Mouse (Mus musculus): ENCODE measurements around the gene Mapk6. TPM values are rescaled to one million over a fixed set of nuclear protein-coding genes. Genes with fewer than 3 reads are reported as not detected.
A peak's percentile ranks its signal among the peaks of the same experiment; 100 is the strongest.

The Mapk6 gene
- total RNA-seq, 2 experiments from 2014 or later: 70.5 to 71.3 TPM

DNA sequence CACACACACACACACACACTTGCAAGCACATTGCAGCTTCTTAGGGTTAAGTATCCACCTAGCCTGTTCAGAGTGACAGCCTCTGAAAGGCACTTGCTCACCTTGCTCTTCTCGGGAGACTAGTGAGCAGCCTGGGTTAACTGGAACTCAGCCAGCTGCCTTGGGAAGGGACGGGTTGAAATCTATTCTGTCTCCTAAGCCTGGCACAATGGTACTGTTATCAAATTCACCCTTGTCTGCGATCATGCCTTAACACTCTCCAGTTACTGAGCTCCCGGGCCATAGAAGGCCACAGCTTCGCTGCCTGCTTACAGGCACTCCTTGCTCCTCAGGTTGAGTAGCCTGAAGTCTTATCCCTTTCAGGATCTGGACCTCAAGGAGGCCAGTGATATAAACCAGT is 9.2 kb downstream of the Mapk6 start:
- no peak overlapping the region for H3K4me3 ChIP-seq
- no peak overlapping the region for H3K27ac ChIP-seq
- intact Hi-C loops (cut with DNase I): loop anchor here (5.0 kb wide), 1 partner anchor 38 kb away; no protein-coding TSS in a partner anchor
- no peak for TF ChIP-seq CTCF (IDR thresholded peaks at IDR 0.05)
- no peak for DNase-seq (ENCODE audit: extremely low spot score in 1 of 2, low spot score in 2 of 2)

DNA sequence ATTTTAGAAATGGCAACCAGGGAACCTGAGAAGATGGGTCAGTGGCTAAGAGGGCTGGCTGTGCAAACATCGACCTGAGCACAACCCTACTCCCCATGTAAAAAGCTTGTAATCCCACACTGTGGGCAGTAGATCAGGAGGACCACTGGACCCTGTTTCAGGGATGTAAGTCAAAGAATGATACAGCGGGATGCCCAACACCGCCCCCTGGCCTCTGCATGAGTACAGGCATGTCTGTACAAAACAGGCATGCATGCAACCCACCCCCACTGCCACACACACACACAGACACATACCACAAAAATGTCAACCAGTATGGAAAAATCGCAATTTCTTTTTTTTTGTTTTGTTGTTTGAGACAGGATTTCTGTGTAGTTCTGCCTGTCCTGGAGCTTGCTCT is 10.7 kb downstream of the Mapk6 start:
- no peak for DNase-seq (ENCODE audit: extremely low spot score in 1 of 2, low spot score in 2 of 2)
- Histone ChIP-seq H3K4me3 (no peak overlapping the region), H3K27ac (no peak overlapping the region)
- no peak; the same call in 1 of the 2 replicates for TF ChIP-seq CTCF (IDR thresholded peaks at IDR 0.05)
- intact Hi-C loops (cut with DNase I): no loop called here

- intact Hi-C loops (cut with DNase I): no loop called here
- TF ChIP-seq CTCF (IDR thresholded peaks at IDR 0.05): no peak
- no peak overlapping the region for H3K27ac ChIP-seq
Measured at GRCm38 (mm10) chr9:75395971-75396370, 13.8 kb downstream of the Mapk6 start.

GRCm38 (mm10) chr9:75393251-75393650 is 16.6 kb downstream of the Mapk6 start:
- TF ChIP-seq CTCF (IDR thresholded peaks at IDR 0.05): no peak
- intact Hi-C loops (cut with DNase I): no loop called here

More at GRCm38 (mm10) chr9:75395971-75396370, 13.8 kb downstream of the Mapk6 start:
- no peak for DNase-seq (ENCODE audit: extremely low spot score in 1 of 2, low spot score in 2 of 2)
- H3K4me3 ChIP-seq: no peak overlapping the region

GRCm38 (mm10) chr9:75385218-75385974 is 24.4 kb downstream of the Mapk6 start:
- no peak for TF ChIP-seq CTCF (IDR thresholded peaks at IDR 0.05)
- Histone ChIP-seq H3K4me3 (no peak overlapping the region), H3K27ac (no peak overlapping the region)
- DNase-seq (ENCODE audit: extremely low spot score in 1 of 2, low spot score in 2 of 2): no peak
- intact Hi-C loops (cut with DNase I): no loop called here

More at GRCm38 (mm10) chr9:75393251-75393650, 16.6 kb downstream of the Mapk6 start:
- no peak for DNase-seq (ENCODE audit: extremely low spot score in 1 of 2, low spot score in 2 of 2)
- no peak overlapping the region for H3K27ac ChIP-seq
- H3K4me3 ChIP-seq: no peak overlapping the region

- no peak for TF ChIP-seq CTCF (IDR thresholded peaks at IDR 0.05)
- Histone ChIP-seq H3K4me3 (no peak overlapping the region), H3K27ac (no peak overlapping the region)
- intact Hi-C loops (cut with DNase I): no loop called here
- DNase-seq (ENCODE audit: extremely low spot score in 1 of 2, low spot score in 2 of 2): no peak
Measured at GRCm38 (mm10) chr9:75384337-75384962, 25.4 kb downstream of the Mapk6 start.

DNA sequence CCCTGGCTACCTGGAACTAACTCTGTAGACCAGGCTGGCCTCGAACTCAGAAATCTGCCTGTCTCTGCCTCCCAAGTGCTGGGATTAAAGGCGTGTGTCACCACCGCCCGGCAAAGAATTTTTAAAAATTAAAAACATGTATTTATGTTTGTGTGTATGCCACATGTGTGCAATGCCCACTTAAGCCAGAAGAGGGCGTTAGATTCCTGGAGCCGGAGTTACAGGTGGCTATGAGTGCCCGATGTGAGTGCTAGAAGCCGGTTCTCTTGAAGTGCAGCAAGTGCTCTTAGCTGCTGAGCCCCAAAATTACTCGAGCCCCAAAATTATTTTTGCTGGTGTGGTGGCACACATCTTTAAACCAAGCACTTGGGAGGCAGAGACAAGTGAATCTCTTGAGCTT is 26.0 kb downstream of the Mapk6 start:
- intact Hi-C loops (cut with DNase I): no loop called here
- no peak overlapping the region for H3K27ac ChIP-seq
- DNase-seq (ENCODE audit: extremely low spot score in 1 of 2, low spot score in 2 of 2): no peak

DNA sequence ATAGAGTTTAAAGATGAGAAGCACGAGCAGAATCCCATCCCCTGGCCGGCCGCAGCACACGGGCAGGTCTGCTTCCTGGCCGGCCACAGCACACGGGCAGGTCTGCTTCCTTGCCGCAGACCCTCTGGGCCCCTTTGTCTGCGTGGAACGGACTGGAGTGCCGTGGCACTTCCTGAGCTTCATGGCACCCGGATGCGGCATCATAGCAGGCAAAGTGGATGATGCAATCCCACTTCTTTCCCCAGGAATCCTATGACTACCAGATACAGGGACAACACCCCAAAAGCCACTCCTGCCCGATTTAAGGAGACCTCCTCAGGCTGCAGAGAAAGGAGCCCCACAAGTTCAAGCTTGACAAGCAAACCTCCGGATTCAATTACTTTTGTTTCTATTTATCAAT is 27.0 kb downstream of the Mapk6 start:
- Histone ChIP-seq H3K27ac (no peak overlapping the region), H3K4me3 (no peak overlapping the region)
- intact Hi-C loops (cut with DNase I): no loop called here
- no peak for TF ChIP-seq CTCF (IDR thresholded peaks at IDR 0.05)
- no peak for DNase-seq (ENCODE audit: extremely low spot score in 1 of 2, low spot score in 2 of 2)

More for the DNA sequence above, 26.0 kb downstream of the Mapk6 start:
- peak; percentile 28 for TF ChIP-seq CTCF (IDR thresholded peaks at IDR 0.05)
- H3K4me3 ChIP-seq: no peak overlapping the region

GRCm38 (mm10) chr9:75378774-75379173 is 31.0 kb downstream of the Mapk6 start:
- DNase-seq (ENCODE audit: extremely low spot score in 1 of 2, low spot score in 2 of 2): no peak
- no peak for TF ChIP-seq CTCF (IDR thresholded peaks at IDR 0.05)
- H3K27ac ChIP-seq: no peak overlapping the region
- intact Hi-C loops (cut with DNase I): no loop called here
- H3K4me3 ChIP-seq: no peak overlapping the region

- no peak for TF ChIP-seq CTCF (IDR thresholded peaks at IDR 0.05)
- no peak overlapping the region for H3K4me3 ChIP-seq
- intact Hi-C loops (cut with DNase I): no loop called here
- DNase-seq (ENCODE audit: extremely low spot score in 1 of 2, low spot score in 2 of 2): no peak
- no peak overlapping the region for H3K27ac ChIP-seq
Measured at GRCm38 (mm10) chr9:75376428-75376827, 33.4 kb downstream of the Mapk6 start.

DNA sequence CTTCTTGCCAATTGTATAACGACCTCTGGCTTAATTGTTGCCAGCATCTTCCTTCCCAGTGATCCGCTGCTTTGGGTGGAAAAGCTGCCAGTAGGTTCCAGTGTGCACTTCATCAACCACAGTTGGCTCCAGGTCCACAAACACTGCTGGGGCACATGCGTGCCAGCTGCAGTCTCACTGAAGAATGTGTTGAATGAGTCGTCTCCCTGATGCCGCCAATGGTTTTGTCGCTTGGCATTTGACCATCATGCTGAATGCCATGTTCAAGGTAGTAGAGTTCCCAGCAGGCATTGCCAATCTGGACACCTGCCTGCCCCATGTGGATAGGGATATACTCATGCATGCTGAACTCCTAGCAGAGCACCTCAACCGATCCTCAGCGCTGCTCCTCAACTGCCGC is 34.2 kb downstream of the Mapk6 start:
- intact Hi-C loops (cut with DNase I): no loop called here
- Histone ChIP-seq H3K4me3 (no peak overlapping the region), H3K27ac (no peak overlapping the region)
- no peak for TF ChIP-seq CTCF (IDR thresholded peaks at IDR 0.05)
- no peak for DNase-seq (ENCODE audit: extremely low spot score in 1 of 2, low spot score in 2 of 2)

GRCm38 (mm10) chr9:75368779-75369178 is 41.0 kb downstream of the Mapk6 start:
- no peak for TF ChIP-seq CTCF (IDR thresholded peaks at IDR 0.05)
- Histone ChIP-seq H3K27ac (no peak overlapping the region), H3K4me3 (no peak overlapping the region)
- no peak for DNase-seq (ENCODE audit: extremely low spot score in 1 of 2, low spot score in 2 of 2)
- intact Hi-C loops (cut with DNase I): no loop called here
